Mouse (Mus musculus) heart, embryonic 13.5 days (tissue): Measurements from ENCODE around the gene Rasal2. TPM values are rescaled to one million over a fixed set of nuclear protein-coding genes. Genes with fewer than 3 reads are reported as not detected.

Source experiments
- ATAC-seq: fragments of 200-750 bp; cut with Nextera tagmentation; 2 replicates; pipeline ENCODE4 v1.8.0; 2017; ENCODE audit warnings: moderate TSS enrichment; ENCODE audit not compliant: insufficient number of reproducible peaks, low FRiP score, low TSS enrichment; ENCODE audit errors: extremely low read depth
- H3K27ac ChIP-seq: fragments of 300-500 bp; sonication (generic); replicated peaks from 2 replicates; pipeline ENCODE4 v1.5.1; 2015; ENCODE audit warnings: moderate library complexity, mild to moderate bottlenecking, inconsistent platforms
- H3K27me3 ChIP-seq: fragments of 300-500 bp; sonication (generic); replicated peaks from 2 replicates; pipeline ENCODE4 v1.6.1; 2015; ENCODE audit warnings: mild to moderate bottlenecking, inconsistent platforms
- H3K36me3 ChIP-seq: fragments of 300-500 bp; sonication (generic); 2 replicates; pipeline ENCODE4 v1.6.1; 2015; ENCODE audit warnings: mild to moderate bottlenecking, inconsistent platforms
- H3K4me1 ChIP-seq: fragments of 300-500 bp; sonication (generic); 2 replicates; pipeline ENCODE4 v1.6.1; 2015; ENCODE audit warnings: inconsistent platforms
- H3K4me2 ChIP-seq: fragments of 300-500 bp; sonication (generic); 2 replicates; pipeline ENCODE4 v1.6.1; 2015; ENCODE audit warnings: inconsistent platforms, mild to moderate bottlenecking, moderate library complexity
- H3K4me3 ChIP-seq: fragments of 300-500 bp; sonication (generic); 2 replicates; pipeline ENCODE4 v1.5.1; 2015; ENCODE audit warnings: moderate library complexity, mild to moderate bottlenecking, inconsistent platforms
- H3K9ac ChIP-seq: fragments of 300-500 bp; sonication (generic); 2 replicates; pipeline ENCODE4 v1.6.1; 2015; ENCODE audit warnings: inconsistent platforms, mild to moderate bottlenecking, moderate library complexity
- H3K9me3 ChIP-seq: fragments of 300-500 bp; sonication (generic); 2 replicates; pipeline ENCODE4 v1.6.1; 2016; ENCODE audit warnings: inconsistent platforms
- WGBS: fragments of 180-500 bp; shearing (Covaris S2); methylation state at CpG from one replicate; pipeline ENCODE4 v1.1.7; 2015; ENCODE audit warnings: mixed read lengths; 5-methylcytosine and 5-hydroxymethylcytosine counted together
- polyA plus RNA-seq: library from polyadenylated mRNA; unstranded; fragments of >200 nt; fragmentation: Nextera tagmentation; extraction: Ambion mirVana; gene quantifications from 2 replicates; pipeline ENCODE4 v1.2.1, GENCODE M21; 2015

Rasal2 gene
- polyA plus RNA-seq, 1 experiment from 2014 or later: 15.1 TPM

GRCm38 (mm10) chr1:157090835-157091234 is 321.6 kb downstream of the Rasal2 start:
- Histone ChIP-seq H3K27ac (no peak overlapping the region), H3K9me3 (no peaks in the 10 kb centered on the region), H3K4me2 (no peak overlapping the region), H3K27me3 (no peaks in the 10 kb centered on the region), H3K9ac (no peak overlapping the region), H3K36me3 (no peaks in the 10 kb centered on the region), H3K4me1 (peaks cover 13% of the 10 kb centered on the region), H3K4me3 (no peak overlapping the region)
- WGBS: 56% methylated on average over 3 of the region's 3 CpGs
- ATAC-seq: no peak

- no peaks in the 10 kb centered on the region for H3K36me3 ChIP-seq
- H3K4me2 ChIP-seq: peak overlapping the region; percentile 72
- no peaks in the 10 kb centered on the region for H3K9me3 ChIP-seq
- peaks cover 13% of the 10 kb centered on the region for H3K4me1 ChIP-seq
- no peak for ATAC-seq
- peak overlapping the region; percentile 56 for H3K4me3 ChIP-seq
- H3K27ac ChIP-seq: peak overlapping the region; percentile 58
- no peaks in the 10 kb centered on the region for H3K27me3 ChIP-seq
- H3K9ac ChIP-seq: peak overlapping the region; percentile 79
- 8% methylated on average over 25 of the region's 25 CpGs for WGBS
Observed at GRCm38 (mm10) chr1:157086097-157086994, 326.0 kb downstream of the Rasal2 start.

Other genes with a start within 250 kb of the Rasal2 start
- 27.0 and 29.5 TPM in 2 replicates for gene Cryzl2, start 46.0 kb upstream of the Rasal2 start, polyA plus RNA-seq
- 0.93 and 1.2 TPM in 2 replicates for gene Sec16b, start 94.1 kb upstream of the Rasal2 start, polyA plus RNA-seq